Mouse (Mus musculus) hindbrain, embryonic 14.5 days (tissue): ENCODE measurements around the gene Bicral. TPM values are rescaled to one million over a fixed set of nuclear protein-coding genes. Genes with fewer than 3 reads are reported as not detected.
"Not testable (repeated sequence)": the region's sequence is repeated elsewhere in the genome, so short reads cannot be mapped to it uniquely, and the experiment has no call there.

Experiments
- ATAC-seq: fragments of 200-750 bp; cut with Nextera tagmentation; 2 replicates; pipeline ENCODE4 v1.8.0; 2017; ENCODE audit warnings: moderate number of reproducible peaks, mild to moderate bottlenecking, moderate TSS enrichment, moderate library complexity; ENCODE audit not compliant: low FRiP score
- DNase-seq: peaks from one replicate; pipeline ENCODE4 v3.0.0-alpha.2; 2015; ENCODE audit warnings: low spot score
- H3K27ac ChIP-seq: fragments of 300-500 bp; sonication (generic); 2 replicates; pipeline ENCODE4 v1.5.1; 2014; ENCODE audit warnings: mild to moderate bottlenecking, moderate library complexity
- H3K27me3 ChIP-seq: fragments of 300-500 bp; sonication (generic); 2 replicates; pipeline ENCODE4 v1.6.1; 2014; ENCODE audit warnings: mild to moderate bottlenecking, low read length, mixed read lengths; ENCODE audit not compliant: control insufficient read depth, insufficient read depth
- H3K36me3 ChIP-seq: fragments of 300-500 bp; sonication (generic); replicated peaks from 2 replicates; pipeline ENCODE4 v1.6.1; 2014; ENCODE audit not compliant: control insufficient read depth, insufficient read depth
- H3K4me1 ChIP-seq: fragments of 300-500 bp; sonication (generic); replicated peaks from 2 replicates; pipeline ENCODE4 v1.6.1; 2014; ENCODE audit warnings: antibody characterized with exemption, low read length, mixed read lengths; ENCODE audit not compliant: control insufficient read depth, insufficient read depth
- H3K4me2 ChIP-seq: fragments of 300-500 bp; sonication (generic); replicated peaks from 2 replicates; pipeline ENCODE4 v1.6.1; 2014; ENCODE audit warnings: mild to moderate bottlenecking, moderate library complexity
- H3K4me3 ChIP-seq: fragments of 300-500 bp; sonication (generic); replicated peaks from 2 replicates; pipeline ENCODE4 v1.5.1; 2014; ENCODE audit warnings: mild to moderate bottlenecking, low read length
- H3K9ac ChIP-seq: fragments of 300-500 bp; sonication (generic); 2 replicates; pipeline ENCODE4 v1.6.1; 2014
- H3K9me3 ChIP-seq: fragments of 300-500 bp; sonication (generic); 2 replicates; pipeline ENCODE4 v1.6.1; 2016; ENCODE audit warnings: low read length; ENCODE audit not compliant: control insufficient read depth
- WGBS: fragments of 180-500 bp; shearing (Covaris S2); extraction: QIAGEN DNeasy Blood & Tissue Kit; methylation state at CpG from one replicate; pipeline ENCODE4 v1.1.7; 2014; 5-methylcytosine and 5-hydroxymethylcytosine counted together
- polyA plus RNA-seq: library from polyadenylated mRNA; unstranded; fragments of >200 nt; fragmentation: Nextera tagmentation; extraction: Ambion mirVana; gene quantifications from 2 replicates; pipeline ENCODE4 v1.2.1, GENCODE M21; 2014

The Bicral gene
- polyA plus RNA-seq, 1 experiment from 2014 or later = 9.8 TPM

- ATAC-seq = no peak
- Histone ChIP-seq H3K4me2 (peak overlapping the region; percentile 97; the same call in 1 of the 2 replicates), H3K36me3 (peaks cover 51% of the 10 kb centered on the region)
Measured at GRCm38 (mm10) chr17:46774131-46774472, 84.2 kb downstream of the Bicral start.

GRCm38 (mm10) chr17:46773278-46774130 is 84.8 kb downstream of the Bicral start:
- no peaks in the 10 kb centered on the region for H3K9me3 ChIP-seq
- peak overlapping the region; percentile 84 for H3K9ac ChIP-seq
- H3K27ac ChIP-seq = peak overlapping the region; percentile 81; the same call in 1 of the 2 replicates
- H3K36me3 ChIP-seq = peaks cover 45% of the 10 kb centered on the region
- no peak for DNase-seq
- H3K4me3 ChIP-seq = peak overlapping the region; percentile 90
- ATAC-seq = no peak
- peaks cover 19% of the 10 kb centered on the region for H3K4me1 ChIP-seq
- 12% methylated on average over 19 of the region's 20 CpGs for WGBS
- peak overlapping the region; percentile 97 for H3K4me2 ChIP-seq
- no peaks in the 10 kb centered on the region for H3K27me3 ChIP-seq

More at GRCm38 (mm10) chr17:46774131-46774472, 84.2 kb downstream of the Bicral start:
- no peak overlapping the region for H3K27ac ChIP-seq
- 35% methylated on average over 2 of the region's 2 CpGs for WGBS
- no peak overlapping the region for H3K9ac ChIP-seq
- peaks cover 19% of the 10 kb centered on the region for H3K4me1 ChIP-seq
- H3K27me3 ChIP-seq = no peaks in the 10 kb centered on the region
- DNase-seq = no peak
- no peaks in the 10 kb centered on the region for H3K9me3 ChIP-seq
- no peak overlapping the region for H3K4me3 ChIP-seq

- peak within 1 kb of the TSS; percentile 90 for H3K4me3 ChIP-seq
- WGBS = under 1% methylated on average over 50 of the region's 50 CpGs
- DNase-seq = peak; percentile 85
- H3K4me2 ChIP-seq = peak within 1 kb of the TSS; percentile 97
- H3K9ac ChIP-seq = peak within 1 kb of the TSS; percentile 84
- no peaks in the 10 kb centered on the region for H3K9me3 ChIP-seq
- peak within 1 kb of the TSS; percentile 81 for H3K27ac ChIP-seq
- peak; percentile 93 for ATAC-seq
- no peaks in the 10 kb centered on the region for H3K27me3 ChIP-seq
- H3K4me1 ChIP-seq = peaks cover 19% of the 10 kb centered on the region
- peaks cover 36% of the 10 kb centered on the region for H3K36me3 ChIP-seq
Measured at GRCm38 (mm10) chr17:46772404-46773277, 85.6 kb downstream of the Bicral start, which contains the start of gene 2310039H08Rik. TSS of gene 2310039H08Rik (plus strand) at chr17:46772635.

GRCm38 (mm10) chr17:46772038-46772403 is 86.3 kb downstream of the Bicral start:
- peak overlapping the region; percentile 81 for H3K27ac ChIP-seq
- no peaks in the 10 kb centered on the region for H3K9me3 ChIP-seq
- DNase-seq = no peak
- H3K27me3 ChIP-seq = no peaks in the 10 kb centered on the region
- H3K9ac ChIP-seq = peak overlapping the region; percentile 84
- 10% methylated on average over 5 of the region's 5 CpGs for WGBS
- H3K4me2 ChIP-seq = peak overlapping the region; percentile 97
- peak overlapping the region; percentile 90 for H3K4me3 ChIP-seq
- peaks cover 30% of the 10 kb centered on the region for H3K36me3 ChIP-seq
- H3K4me1 ChIP-seq = peaks cover 19% of the 10 kb centered on the region
- no peak; the same call in 1 of the 2 replicates for ATAC-seq

- H3K9me3 ChIP-seq = no peaks in the 10 kb centered on the region
- peak overlapping the region; percentile 90 for H3K4me3 ChIP-seq
- H3K9ac ChIP-seq = peak overlapping the region; percentile 84
- DNase-seq (no peak), ATAC-seq (no peak)
- H3K4me1 ChIP-seq = peaks cover 19% of the 10 kb centered on the region
- peaks cover 26% of the 10 kb centered on the region for H3K36me3 ChIP-seq
- peak overlapping the region; percentile 97 for H3K4me2 ChIP-seq
- peak overlapping the region; percentile 81; the same call in 1 of the 2 replicates for H3K27ac ChIP-seq
- H3K27me3 ChIP-seq = no peaks in the 10 kb centered on the region
- WGBS = 71% methylated on average over 17 of the region's 17 CpGs
Measured at GRCm38 (mm10) chr17:46771616-46772015, 86.7 kb downstream of the Bicral start.

- no peak for DNase-seq
- Histone ChIP-seq H3K9me3 (no peaks in the 10 kb centered on the region), H3K4me2 (no peak overlapping the region), H3K36me3 (peaks cover 20% of the 10 kb centered on the region), H3K27ac (no peak overlapping the region), H3K4me1 (peaks cover 19% of the 10 kb centered on the region), H3K9ac (no peak overlapping the region), H3K4me3 (no peak overlapping the region), H3K27me3 (no peaks in the 10 kb centered on the region)
- no peak for ATAC-seq
- WGBS = 81% methylated on average over 4 of the region's 4 CpGs
Measured at GRCm38 (mm10) chr17:46771025-46771424, 87.3 kb downstream of the Bicral start.

GRCm38 (mm10) chr17:46770546-46770945 is 87.7 kb downstream of the Bicral start:
- no peak overlapping the region for H3K4me2 ChIP-seq
- H3K9me3 ChIP-seq = no peaks in the 10 kb centered on the region
- no peak overlapping the region for H3K9ac ChIP-seq
- peaks cover 15% of the 10 kb centered on the region for H3K36me3 ChIP-seq
- DNase-seq (no peak), ATAC-seq (no peak)
- H3K4me3 ChIP-seq = no peak overlapping the region
- WGBS = 92% methylated on average over 11 of the region's 11 CpGs
- no peak overlapping the region for H3K27ac ChIP-seq
- H3K27me3 ChIP-seq = no peaks in the 10 kb centered on the region
- peaks cover 19% of the 10 kb centered on the region for H3K4me1 ChIP-seq

GRCm38 (mm10) chr17:46767868-46768267 is 90.4 kb downstream of the Bicral start:
- no peak overlapping the region for H3K9ac ChIP-seq
- no peak for ATAC-seq
- WGBS = 64% methylated on average over 8 of the region's 8 CpGs
- no peak for DNase-seq
- no peak overlapping the region for H3K4me3 ChIP-seq
- H3K4me1 ChIP-seq = peaks cover 8% of the 10 kb centered on the region
- H3K27me3 ChIP-seq = no peaks in the 10 kb centered on the region
- no peak overlapping the region for H3K27ac ChIP-seq
- no peak overlapping the region for H3K4me2 ChIP-seq
- H3K9me3 ChIP-seq = no peaks in the 10 kb centered on the region
- no peaks in the 10 kb centered on the region for H3K36me3 ChIP-seq

- 71% methylated on average over 9 of the region's 9 CpGs for WGBS
- ATAC-seq, H3K4me3 ChIP-seq, H3K4me2 ChIP-seq, DNase-seq, H3K4me1 ChIP-seq, H3K27ac ChIP-seq, H3K9me3 ChIP-seq, H3K27me3 ChIP-seq, H3K9ac ChIP-seq, H3K36me3 ChIP-seq: not testable (repeated sequence)
Measured at GRCm38 (mm10) chr17:46764916-46765315, 93.4 kb downstream of the Bicral start.
